Comparison of ENCODE assay signal across 8 mouse cellular contexts in the genomic region with DNA sequence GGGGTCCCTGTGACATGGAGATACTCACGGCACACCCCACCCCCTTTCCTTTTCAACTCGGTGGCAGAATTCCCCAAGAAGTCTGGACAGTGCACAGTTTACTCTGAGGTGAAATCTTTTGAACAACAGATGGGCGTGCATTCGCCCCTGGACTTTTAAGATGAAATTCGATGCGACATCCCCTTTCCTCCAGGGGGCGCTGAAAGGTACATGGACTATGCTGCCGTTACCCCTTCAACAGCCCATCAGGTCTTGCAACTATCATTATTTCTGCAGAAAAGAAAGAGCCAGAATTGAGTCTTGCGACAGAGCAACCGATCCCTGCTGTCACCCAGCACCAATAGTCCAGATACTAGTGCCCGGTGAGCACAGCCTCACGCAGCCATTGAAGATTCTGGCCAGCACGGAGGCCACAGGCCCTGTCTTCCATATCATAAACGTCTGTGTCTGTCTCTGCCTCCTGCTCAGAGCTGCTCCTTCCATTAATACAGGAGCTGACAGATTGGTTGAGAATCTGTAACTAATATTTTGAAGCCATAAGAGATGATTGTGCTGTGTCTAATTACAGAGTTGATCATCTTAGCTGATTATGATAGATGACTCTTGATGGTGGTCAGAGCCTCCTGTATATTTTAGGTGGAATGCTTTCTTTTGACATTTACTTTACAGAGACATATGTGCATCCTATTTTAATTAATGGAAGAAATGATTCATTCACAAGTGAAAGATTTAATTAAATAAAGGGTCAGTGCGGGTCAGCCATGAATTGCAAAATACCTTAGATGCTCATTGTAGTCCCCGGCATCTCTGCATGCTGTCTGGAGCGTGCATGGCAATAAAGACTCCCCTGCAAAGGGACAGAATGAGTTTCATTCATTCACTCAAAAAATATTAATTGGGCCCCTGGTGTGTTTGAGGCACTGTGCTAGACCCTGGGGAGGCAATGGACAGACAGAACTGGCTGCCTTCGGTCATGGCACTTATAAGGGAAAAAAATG.
DNase-seq lines count a peak whose midpoint lies in the region.

No protein-coding gene starts in this region.

- 52% methylated on average over 18 of the region's 18 CpGs for WGBS in hindbrain, embryonic 10.5 days

- no peaks in the 10 kb centered on the region for H3K9me3 ChIP-seq in hindbrain, embryonic 10.5 days

- H3K36me3 ChIP-seq in hindbrain, embryonic 10.5 days, result no peaks in the 10 kb centered on the region

- peak; percentile 8 to 19 for DNase-seq in left cerebral cortex, postnatal 14 days (ENCODE audit: low spot score in 2 of 2)
- DNase-seq in left cerebral cortex, postnatal 36 days (ENCODE audit: low spot score in 2 of 2), result no peak
- peak; percentile 73 for DNase-seq in Muller cell, postnatal 12 days (ENCODE audit: inconsistent ontology term)
- peak; percentile 18 to 39 for DNase-seq in cerebellum, adult 18-20 months
- peak; percentile 42 for DNase-seq in hindbrain, embryonic 10.5 days (ENCODE audit: low spot score)
- peak; percentile 54 for DNase-seq in lung, postnatal 10 days
- peak; percentile 18 for DNase-seq in testis, postnatal 14 days (ENCODE audit: low spot score)
- no peak for DNase-seq in right cerebral cortex, adult 2 months (ENCODE audit: low spot score in 2 of 2)

- no peak overlapping the region for H3K4me3 ChIP-seq in hindbrain, embryonic 10.5 days

- no peaks in the 10 kb centered on the region for H3K27me3 ChIP-seq in hindbrain, embryonic 10.5 days (ENCODE audit: insufficient read depth, poor library complexity, severe bottlenecking)

- H3K27ac ChIP-seq in hindbrain, embryonic 10.5 days, result no peak overlapping the region; the same call in 1 of the 2 replicates

- intact Hi-C loops in left cerebral cortex, postnatal 14 days (cut with DNase I), result no loop called here
- intact Hi-C loops in left cerebral cortex, postnatal 36 days (cut with DNase I), result no loop called here

- H3K4me1 ChIP-seq in hindbrain, embryonic 10.5 days (replicated peaks), result peaks cover 13% of the 10 kb centered on the region; the same call in 1 of the 2 replicates

Comparison
In these comparisons a context has a peak if more than half of its experiments do, and no peak if none do; other contexts are left out.
1. DNase-seq: peak in left cerebral cortex, postnatal 14 days (2 of 2), Muller cell, postnatal 12 days (single experiment), cerebellum, adult 18-20 months (2 of 2), hindbrain, embryonic 10.5 days (single experiment), lung, postnatal 10 days (single experiment) and testis, postnatal 14 days (single experiment); none in left cerebral cortex, postnatal 36 days (0 of 2) and right cerebral cortex, adult 2 months (0 of 2).